Mouse (Mus musculus) liver, adult 2 months (tissue): ENCODE measurements at regions not wholly inside any gene's neighbourhood (a gene's known extent, or its start where the extent isn't known, plus 50 kb on each side); places are given as distances from the start of the nearest gene placed in this dataset.

ENCODE experiments used
- DNase-seq: peaks from one replicate; pipeline ENCODE4 v3.0.0-alpha.2; 2011; ENCODE audit warnings: low read depth, low spot score; ENCODE audit errors: extremely low read depth
- H3K27ac ChIP-seq: fragments of 200-500 bp; replicated peaks from 2 replicates; pipeline ENCODE4 v1.5.1; 2012; ENCODE audit warnings: low read depth, mild to moderate bottlenecking, control low read depth, inconsistent platforms, low read length; ENCODE audit not compliant: insufficient read depth
- H3K27me3 ChIP-seq: fragments of 200-500 bp; 2 replicates; pipeline ENCODE4 v1.6.1; 2012; ENCODE audit warnings: mild to moderate bottlenecking, moderate library complexity, low read length, inconsistent platforms; ENCODE audit not compliant: control insufficient read depth, insufficient read depth
- H3K36me3 ChIP-seq: fragments of 200-500 bp; 2 replicates; pipeline ENCODE4 v1.6.1; 2012; ENCODE audit warnings: low read length, inconsistent platforms; ENCODE audit not compliant: control insufficient read depth, insufficient read depth
- H3K4me1 ChIP-seq: fragments of 200-500 bp; 2 replicates; pipeline ENCODE4 v1.6.1; 2011; ENCODE audit warnings: low read length; ENCODE audit not compliant: control insufficient read depth, insufficient read depth
- H3K4me3 ChIP-seq: fragments of 200-500 bp; 2 replicates; pipeline ENCODE4 v1.5.1; 2011; ENCODE audit warnings: low read depth, mild to moderate bottlenecking, control low read depth, low read length, moderate library complexity; ENCODE audit not compliant: insufficient read depth
- H3K79me2 ChIP-seq: fragments of 200-500 bp; 2 replicates; pipeline ENCODE4 v1.6.1; 2012; ENCODE audit warnings: inconsistent platforms, mild to moderate bottlenecking, low read length, moderate library complexity; ENCODE audit not compliant: control insufficient read depth, insufficient read depth
- H3K9ac ChIP-seq: fragments of 200-500 bp; 2 replicates; pipeline ENCODE4 v1.6.1; 2012; ENCODE audit warnings: low read depth, mild to moderate bottlenecking, control low read depth, inconsistent platforms, low read length
- CTCF ChIP-seq: fragments of 200-500 bp; IDR thresholded peaks from 2 replicates; pipeline ENCODE4 v1.5.1; 2011; ENCODE audit warnings: low read depth, low read length, control low read depth
- POLR2A ChIP-seq: fragments of 200-500 bp; IDR thresholded peaks from 2 replicates; pipeline ENCODE4 v1.6.1; 2011; ENCODE audit warnings: low read length, control low read depth; ENCODE audit not compliant: insufficient read depth; ENCODE audit errors: extremely low read depth
- WGBS: fragments of 180-500 bp; shearing (Covaris S2); methylation state at CpG from one replicate; pipeline ENCODE4 v1.1.7; 2018; 5-methylcytosine and 5-hydroxymethylcytosine counted together

- H3K79me2 ChIP-seq = no peaks in the 10 kb centered on the region
- 89% methylated on average over 2 of the region's 2 CpGs for WGBS
- H3K36me3 ChIP-seq = no peaks in the 10 kb centered on the region
- DNase-seq = no peak
- no peak for TF ChIP-seq POLR2A
- TF ChIP-seq CTCF = no peak
- H3K9ac ChIP-seq = no peak overlapping the region
- no peak overlapping the region for H3K27ac ChIP-seq
- H3K4me1 ChIP-seq = no peaks in the 10 kb centered on the region
- H3K4me3 ChIP-seq = no peak overlapping the region
- no peaks in the 10 kb centered on the region for H3K27me3 ChIP-seq
Observed at GRCm38 (mm10) chr12:6046110-6046509, 670.6 kb upstream of the Klhl29 start.

DNA sequence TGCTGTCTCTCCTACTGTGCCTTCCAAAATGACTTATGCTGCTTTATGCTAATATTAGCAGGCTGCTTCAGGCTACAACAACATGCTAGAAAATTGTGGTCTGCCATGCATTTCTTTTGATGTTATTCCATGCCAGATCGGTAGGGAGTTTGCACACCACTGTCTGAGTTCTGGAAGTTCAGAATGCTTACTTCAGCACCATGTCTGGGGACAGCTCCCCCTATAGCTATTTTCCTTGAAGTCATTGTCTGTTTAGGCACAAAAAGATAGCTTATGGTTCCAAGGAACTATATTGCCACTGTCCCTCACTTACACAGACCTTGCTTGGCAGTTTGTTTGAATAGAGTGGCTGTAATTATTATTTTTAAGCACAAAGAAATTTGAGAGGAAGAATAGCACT lies 666.8 kb upstream of the Klhl29 start:
- DNase-seq = no peak
- Histone ChIP-seq H3K27me3 (no peaks in the 10 kb centered on the region), H3K27ac (no peak overlapping the region), H3K9ac (no peak overlapping the region), H3K4me3 (no peak overlapping the region), H3K79me2 (no peaks in the 10 kb centered on the region), H3K4me1 (no peaks in the 10 kb centered on the region), H3K36me3 (no peaks in the 10 kb centered on the region)
- 30% methylated on average over 1 of the region's 1 CpGs for WGBS
- TF ChIP-seq CTCF (no peak), POLR2A (no peak)

DNA sequence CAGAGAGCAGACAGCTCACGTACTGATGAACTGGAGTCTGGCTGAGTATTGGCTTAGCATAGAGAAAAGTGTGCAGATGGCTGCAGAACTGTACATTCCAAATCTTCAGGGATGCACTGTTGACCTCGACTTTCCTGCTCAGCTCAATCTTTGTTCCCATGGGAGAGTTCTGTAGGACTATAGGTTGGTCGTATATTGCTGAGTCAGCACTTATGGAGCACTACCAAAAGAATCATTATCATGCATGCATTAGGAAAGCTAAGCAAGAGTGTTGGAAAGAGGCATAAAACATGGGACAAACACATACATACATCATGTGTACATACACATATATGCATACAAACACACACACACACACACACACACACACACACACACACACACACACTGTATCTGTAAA lies 648.6 kb upstream of the Klhl29 start:
- Histone ChIP-seq H3K4me1 (no peaks in the 10 kb centered on the region), H3K27me3 (no peaks in the 10 kb centered on the region), H3K27ac (no peak overlapping the region), H3K9ac (no peak overlapping the region), H3K36me3 (no peaks in the 10 kb centered on the region), H3K79me2 (no peaks in the 10 kb centered on the region), H3K4me3 (no peak overlapping the region)
- no peak for TF ChIP-seq POLR2A
- no peak for TF ChIP-seq CTCF
- DNase-seq = no peak
- 72% methylated on average over 3 of the region's 3 CpGs for WGBS

GRCm38 (mm10) chr12:6022490-6022889 lies 647.0 kb upstream of the Klhl29 start:
- Histone ChIP-seq H3K36me3 (no peaks in the 10 kb centered on the region), H3K27me3 (no peaks in the 10 kb centered on the region), H3K79me2 (no peaks in the 10 kb centered on the region), H3K9ac (no peak overlapping the region), H3K27ac (no peak overlapping the region), H3K4me1 (no peaks in the 10 kb centered on the region), H3K4me3 (no peak overlapping the region)
- TF ChIP-seq CTCF (no peak), POLR2A (no peak)
- WGBS = 62% methylated on average over 2 of the region's 2 CpGs
- no peak for DNase-seq

GRCm38 (mm10) chr12:6000961-6001360 lies 625.5 kb upstream of the Klhl29 start:
- no peak overlapping the region for H3K9ac ChIP-seq
- no peak overlapping the region for H3K4me3 ChIP-seq
- WGBS = 56% methylated on average over 3 of the region's 3 CpGs
- DNase-seq = no peak
- H3K36me3 ChIP-seq = no peaks in the 10 kb centered on the region
- H3K27ac ChIP-seq = no peak overlapping the region
- no peaks in the 10 kb centered on the region for H3K4me1 ChIP-seq
- no peak for TF ChIP-seq POLR2A
- TF ChIP-seq CTCF = no peak
- no peaks in the 10 kb centered on the region for H3K79me2 ChIP-seq
- H3K27me3 ChIP-seq = no peaks in the 10 kb centered on the region

GRCm38 (mm10) chr12:5997366-5997765 lies 621.9 kb upstream of the Klhl29 start:
- H3K4me3 ChIP-seq = no peak overlapping the region
- TF ChIP-seq CTCF (no peak), POLR2A (no peak)

More at GRCm38 (mm10) chr12:5997366-5997765, 621.9 kb upstream of the Klhl29 start:
- Histone ChIP-seq H3K36me3 (no peaks in the 10 kb centered on the region), H3K79me2 (no peaks in the 10 kb centered on the region), H3K27me3 (no peaks in the 10 kb centered on the region), H3K9ac (no peak overlapping the region), H3K27ac (no peak overlapping the region), H3K4me1 (no peaks in the 10 kb centered on the region)
- no peak for DNase-seq
- 81% methylated on average over 5 of the region's 5 CpGs for WGBS
